ENCODE assay signal across 9 mouse cellular contexts in the genomic region with DNA sequence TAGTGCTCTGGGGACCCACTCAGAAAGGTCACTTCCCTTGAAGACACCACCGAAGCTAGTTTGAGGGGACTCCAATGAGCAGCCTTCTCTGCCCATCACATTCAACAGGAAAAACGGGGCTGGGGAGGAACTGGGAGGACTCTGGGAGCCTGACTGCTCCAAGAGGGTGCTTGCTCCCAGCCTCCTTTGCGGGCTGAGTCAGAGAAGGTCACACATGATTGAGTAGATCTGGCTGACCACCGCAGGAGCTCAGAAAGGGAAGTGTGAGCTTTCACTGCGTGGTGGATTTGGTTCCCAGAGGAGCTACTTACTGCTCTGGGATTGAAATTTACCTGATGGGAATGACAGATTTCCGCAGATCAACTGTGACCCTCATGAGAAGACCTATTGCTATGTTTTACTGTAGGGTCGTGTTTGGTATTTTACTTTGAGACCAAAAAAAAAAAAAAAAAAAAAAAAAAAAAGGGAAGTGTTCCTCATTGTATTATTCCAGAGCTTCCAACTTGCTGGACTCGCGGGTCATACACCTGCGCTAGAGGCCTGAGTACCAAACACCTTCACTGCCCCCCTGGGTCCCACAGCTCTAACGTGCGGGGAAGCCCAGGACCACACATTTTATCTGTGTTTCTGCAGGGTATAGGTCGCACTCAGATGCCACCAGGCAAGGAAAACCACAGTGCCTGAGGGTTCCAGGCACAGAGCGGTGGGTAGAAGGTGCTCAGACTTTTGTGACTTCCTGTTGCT. TPM values are rescaled to one million over a fixed set of nuclear protein-coding genes. Genes with fewer than 3 reads are reported as not detected.
A peak's percentile ranks its signal among the peaks of the same experiment; 100 is the strongest.
DNase-seq lines count a peak whose midpoint lies in the region; ATAC-seq and TF ChIP-seq lines count a peak whose summit lies in the region.
"Had no signal": no experiment of that assay in that cellular context is flagged by ENCODE, and none has a peak within 500 bp of the region (broad histone marks: within the 10 kb centered on the region; RNA-seq: fewer than 3 reads in every experiment).

No protein-coding gene starts in this region.

- no peak overlapping the region for H3K27ac ChIP-seq in kidney, adult 2 months (ENCODE audit: insufficient read depth, low read depth, low read length)
- no peak overlapping the region for H3K27ac ChIP-seq in cerebellum, adult 2 months (ENCODE audit: insufficient read depth, low read length)

- TF ChIP-seq POLR2A in kidney, adult 2 months (IDR thresholded peaks at IDR 0.05; ENCODE audit: low read depth, low read length) = no peak
- no peak for TF ChIP-seq POLR2A in cerebellum, adult 2 months (IDR thresholded peaks at IDR 0.05; ENCODE audit: borderline replicate concordance, insufficient read depth, low read length)

- 35% methylated on average over 14 of the region's 14 CpGs for WGBS in kidney, adult 2 months
- WGBS in cerebellum, adult 2 months = 81% methylated on average over 14 of the region's 14 CpGs

- peak; percentile 22; the same call in 1 of the 2 replicates for ATAC-seq in neutrophil, adult 5-6 weeks (ENCODE audit: extremely low read depth, insufficient number of reproducible peaks, low FRiP score, poor library complexity, severe bottlenecking)

- H3K36me3 ChIP-seq in kidney, adult 2 months (ENCODE audit: control insufficient read depth, insufficient read depth, low read length) = no peaks in the 10 kb centered on the region

- no peaks in the 10 kb centered on the region for H3K27me3 ChIP-seq in kidney, adult 2 months (replicated peaks; ENCODE audit: control insufficient read depth, insufficient read depth, low read length)
- H3K27me3 ChIP-seq in cerebellum, adult 2 months (ENCODE audit: control insufficient read depth, insufficient read depth, low read length) = no peaks in the 10 kb centered on the region

- no peak for TF ChIP-seq CTCF in kidney, adult 2 months (conservative IDR thresholded peaks at IDR 0.05; ENCODE audit: insufficient read depth, insufficient read length, low read depth, low read length)
- no peak for TF ChIP-seq CTCF in cerebellum, adult 2 months (IDR thresholded peaks at IDR 0.05; ENCODE audit: borderline replicate concordance, insufficient read depth, low read depth, low read length)

- intact Hi-C loops in heart, postnatal 25 days (cut with DNase I) = loop anchor here (5.0 kb wide), 1 partner anchor 93 kb away; no protein-coding TSS in a partner anchor

- H3K4me1 ChIP-seq in kidney, adult 2 months (ENCODE audit: control insufficient read depth, insufficient read depth, low read length) = peaks cover 31% of the 10 kb centered on the region
- peaks cover 31% of the 10 kb centered on the region for H3K4me1 ChIP-seq in cerebellum, adult 2 months (ENCODE audit: control insufficient read depth, insufficient read depth, low read length)

- H3K4me3 ChIP-seq in kidney, adult 2 months (ENCODE audit: insufficient read depth, low read depth, low read length) = no peak overlapping the region
- no peak overlapping the region for H3K4me3 ChIP-seq in cerebellum, adult 2 months (replicated peaks; ENCODE audit: insufficient read depth, low read depth, low read length)

- DNase-seq in heart, adult 11 months = peak; percentile 96
- no peak for DNase-seq in heart, postnatal 25 days (ENCODE audit: low spot score)
- DNase-seq in adrenal gland, adult 8-10 months = peak; percentile 66
- DNase-seq in kidney, adult 2 months = peak; percentile 71
- DNase-seq in cerebellum, adult 2 months = no peak
- DNase-seq in urinary bladder, postnatal 36 days (ENCODE audit: low spot score in 2 of 2) = no peak
- no peak for DNase-seq in urinary bladder, postnatal 4 days (ENCODE audit: low spot score in 2 of 2)
- DNase-seq: cerebellum, postnatal 36 days had no signal

RNA-seq across cellular contexts. Expression of a gene that starts 48.7 kb away (rescaled TPM):
- total RNA-seq in heart, postnatal 25 days (2021) = under 1 TPM in 1 of 2 experiments, not detected in 1; 0.08 TPM
- 1 to 10 TPM in 2 of 4 experiments, under 1 TPM in 1, not detected in 1; 0.35 to 2.2 (median 1.5) TPM for total RNA-seq in adrenal gland, adult 8-10 months (2022)
- 1.8 TPM in 2 replicates for polyA plus RNA-seq in kidney, adult 2 months (2012; rRNA removed)
- not detected in 2 replicates for total RNA-seq in neutrophil, adult 5-6 weeks (2017)
- polyA plus RNA-seq in cerebellum, adult 2 months (2012; rRNA removed) = 0.06 and 0.16 TPM in 2 replicates

Comparison
In these comparisons a context has a peak if more than half of its experiments do, and no peak if none do; other contexts are left out.
1. DNase-seq: peak in heart, adult 11 months (single experiment), adrenal gland, adult 8-10 months (single experiment) and kidney, adult 2 months (single experiment); none in heart, postnatal 25 days (single experiment), cerebellum, adult 2 months (0 of 2), urinary bladder, postnatal 36 days (0 of 2) and urinary bladder, postnatal 4 days (0 of 2).